Mouse (Mus musculus): ENCODE results near the gene Vmn2r83. TPM values are rescaled to one million over a fixed set of nuclear protein-coding genes. Genes with fewer than 3 reads are reported as not detected.

Gene Vmn2r83
- polyA plus RNA-seq, 1 experiment: not detected

GRCm38 (mm10) chr10:79535431-79535830, 66.9 kb downstream of the Vmn2r83 start:
- TF ChIP-seq CTCF (IDR thresholded peaks at IDR 0.05; ENCODE audit: insufficient read depth, low read length) (no peak), POLR2A (IDR thresholded peaks at IDR 0.05; ENCODE audit: borderline replicate concordance, extremely low read depth, low read depth, low read length) (no peak)
- DNase-seq: no peak
- 38% methylated on average over 1 of the region's 1 CpGs for WGBS
- H3K4me1 ChIP-seq (ENCODE audit: control insufficient read depth, insufficient read depth, low read length): no peaks in the 10 kb centered on the region; the same call in 1 of the 2 replicates
- no peak overlapping the region for H3K4me3 ChIP-seq (replicated peaks; ENCODE audit: extremely low read depth, low read depth, low read length)

DNA sequence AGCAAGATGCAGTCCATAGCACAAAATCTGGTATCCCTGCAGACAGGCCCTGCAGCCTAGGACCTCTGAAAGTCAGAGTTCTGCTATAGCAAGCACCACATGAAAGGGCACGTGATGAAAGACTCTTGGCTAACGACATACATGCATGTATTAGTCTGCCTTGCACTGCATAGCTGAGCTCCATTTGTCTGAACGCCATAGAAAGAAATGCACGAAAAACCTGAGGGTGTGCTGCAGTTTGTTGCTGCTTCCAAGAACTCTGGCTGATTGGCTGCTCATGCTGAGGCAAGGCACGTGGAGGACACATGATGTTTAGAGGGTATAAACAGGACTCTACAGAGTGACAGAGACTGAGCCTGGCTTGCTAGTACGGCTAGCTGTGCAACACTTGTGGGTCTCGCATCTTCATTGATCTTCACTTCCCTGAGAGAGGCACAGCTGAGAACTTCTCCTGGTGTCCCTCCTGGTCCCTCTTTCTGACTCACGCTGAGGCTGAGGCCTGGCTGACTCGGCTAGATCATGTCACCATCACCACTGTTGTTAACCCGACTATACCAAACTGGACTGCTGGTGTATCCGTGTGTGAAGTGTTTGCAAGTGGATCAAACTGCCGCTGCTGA, 68.0 kb downstream of the Vmn2r83 start:
- no peak for DNase-seq
- TF ChIP-seq POLR2A (IDR thresholded peaks at IDR 0.05; ENCODE audit: borderline replicate concordance, extremely low read depth, low read depth, low read length) (no peak), CTCF (IDR thresholded peaks at IDR 0.05; ENCODE audit: insufficient read depth, low read length) (no peak)
- 70% methylated on average over 12 of the region's 12 CpGs for WGBS
- Histone ChIP-seq H3K4me1 (ENCODE audit: control insufficient read depth, insufficient read depth, low read length) (no peaks in the 10 kb centered on the region; the same call in 1 of the 2 replicates), H3K4me3 (replicated peaks; ENCODE audit: extremely low read depth, low read depth, low read length) (no peak overlapping the region)

- DNase-seq: no peak
- Histone ChIP-seq H3K4me3 (replicated peaks; ENCODE audit: extremely low read depth, low read depth, low read length) (no peak overlapping the region), H3K4me1 (ENCODE audit: control insufficient read depth, insufficient read depth, low read length) (no peaks in the 10 kb centered on the region; the same call in 1 of the 2 replicates)
- no peak for TF ChIP-seq POLR2A (IDR thresholded peaks at IDR 0.05; ENCODE audit: borderline replicate concordance, extremely low read depth, low read depth, low read length)
- TF ChIP-seq CTCF (IDR thresholded peaks at IDR 0.05; ENCODE audit: insufficient read depth, low read length): no peak
- 92% methylated on average over 7 of the region's 7 CpGs for WGBS
These were observed 68.7 kb downstream of the Vmn2r83 start for GRCm38 (mm10) chr10:79537271-79537670.

DNA sequence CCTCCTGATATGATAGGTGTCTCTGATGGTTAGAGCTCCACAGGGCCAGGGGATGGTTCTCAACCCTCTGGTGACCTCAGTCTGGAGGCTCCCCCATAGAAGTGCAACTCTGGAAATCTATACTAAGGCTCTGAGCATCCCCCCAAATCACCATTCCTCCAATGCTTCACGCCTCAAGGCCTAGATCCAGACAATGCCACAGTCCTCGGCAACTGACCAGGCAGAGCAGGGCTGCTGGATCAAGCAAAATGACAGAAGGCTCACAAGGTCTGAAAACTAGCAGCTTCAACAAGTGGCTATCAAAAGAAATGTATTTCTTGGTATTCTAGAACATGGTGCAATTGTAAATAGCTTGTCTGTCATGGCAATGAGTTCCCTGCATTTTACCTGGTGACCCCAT, 69.2 kb downstream of the Vmn2r83 start:
- Histone ChIP-seq H3K4me3 (replicated peaks; ENCODE audit: extremely low read depth, low read depth, low read length) (no peak overlapping the region), H3K4me1 (ENCODE audit: control insufficient read depth, insufficient read depth, low read length) (no peaks in the 10 kb centered on the region; the same call in 1 of the 2 replicates)
- WGBS: 89% methylated on average over 2 of the region's 2 CpGs

GRCm38 (mm10) chr10:79538323-79538722, 69.8 kb downstream of the Vmn2r83 start:
- TF ChIP-seq CTCF (IDR thresholded peaks at IDR 0.05; ENCODE audit: insufficient read depth, low read length) (no peak), POLR2A (IDR thresholded peaks at IDR 0.05; ENCODE audit: borderline replicate concordance, extremely low read depth, low read depth, low read length) (no peak)
- WGBS: 82% methylated on average over 3 of the region's 3 CpGs
- DNase-seq: no peak
- no peaks in the 10 kb centered on the region; the same call in 1 of the 2 replicates for H3K4me1 ChIP-seq (ENCODE audit: control insufficient read depth, insufficient read depth, low read length)
- no peak overlapping the region for H3K4me3 ChIP-seq (replicated peaks; ENCODE audit: extremely low read depth, low read depth, low read length)

More for the DNA sequence above, 69.2 kb downstream of the Vmn2r83 start:
- TF ChIP-seq CTCF (IDR thresholded peaks at IDR 0.05; ENCODE audit: insufficient read depth, low read length) (no peak), POLR2A (IDR thresholded peaks at IDR 0.05; ENCODE audit: borderline replicate concordance, extremely low read depth, low read depth, low read length) (no peak)
- no peak for DNase-seq

- 34% methylated on average over 4 of the region's 4 CpGs for WGBS
- DNase-seq: no peak
- H3K4me3 ChIP-seq (replicated peaks; ENCODE audit: extremely low read depth, low read depth, low read length): no peak overlapping the region
- H3K4me1 ChIP-seq (ENCODE audit: control insufficient read depth, insufficient read depth, low read length): no peaks in the 10 kb centered on the region; the same call in 1 of the 2 replicates
- no peak for TF ChIP-seq POLR2A (IDR thresholded peaks at IDR 0.05; ENCODE audit: borderline replicate concordance, extremely low read depth, low read depth, low read length)
- TF ChIP-seq CTCF (IDR thresholded peaks at IDR 0.05; ENCODE audit: insufficient read depth, low read length): no peak
These were observed 70.3 kb downstream of the Vmn2r83 start for GRCm38 (mm10) chr10:79538873-79539272.

DNA sequence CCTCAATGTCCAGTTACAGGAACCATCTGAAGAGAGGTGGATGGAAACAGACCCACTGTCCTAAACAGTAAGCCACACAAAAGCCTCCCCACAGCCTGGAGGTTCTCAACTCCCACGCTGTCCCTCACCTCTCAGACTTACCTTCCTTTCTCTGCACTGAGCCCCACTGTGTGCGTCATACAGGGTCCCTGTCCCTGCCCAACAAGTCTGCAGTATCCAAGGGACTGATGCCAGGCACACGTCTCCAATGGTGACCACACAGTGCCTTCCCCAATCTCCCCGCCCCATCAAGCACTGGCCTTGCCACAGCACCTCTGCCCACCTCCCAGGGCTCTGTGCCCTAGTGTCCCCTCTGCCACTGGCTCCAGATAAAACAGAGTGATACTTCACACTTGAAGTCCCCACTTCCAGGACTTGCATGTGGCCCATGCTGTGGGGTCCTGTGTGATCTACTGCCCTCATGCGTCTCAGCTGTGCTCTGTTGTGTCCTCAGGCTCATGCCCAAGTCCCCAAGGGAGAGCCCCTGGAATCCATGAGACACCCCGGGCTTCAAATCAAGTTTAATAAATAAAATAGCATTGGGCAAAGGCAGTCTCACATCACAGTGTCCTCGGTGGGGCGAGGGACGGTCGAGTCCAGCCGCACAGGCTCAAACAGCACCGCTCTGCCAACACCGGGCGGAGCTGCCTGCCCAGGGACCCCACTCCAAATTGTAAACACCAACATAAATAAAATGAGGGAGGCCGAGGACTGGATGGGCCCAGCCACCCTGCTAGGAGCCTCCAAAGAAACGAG, 71.4 kb downstream of the Vmn2r83 start:
- DNase-seq: no peak
- H3K4me3 ChIP-seq (replicated peaks; ENCODE audit: extremely low read depth, low read depth, low read length): no peak overlapping the region
- H3K4me1 ChIP-seq (ENCODE audit: control insufficient read depth, insufficient read depth, low read length): no peaks in the 10 kb centered on the region; the same call in 1 of the 2 replicates
- WGBS: 92% methylated on average over 16 of the region's 16 CpGs
- no peak for TF ChIP-seq CTCF (IDR thresholded peaks at IDR 0.05; ENCODE audit: insufficient read depth, low read length)
- TF ChIP-seq POLR2A (IDR thresholded peaks at IDR 0.05; ENCODE audit: borderline replicate concordance, extremely low read depth, low read depth, low read length): no peak

DNA sequence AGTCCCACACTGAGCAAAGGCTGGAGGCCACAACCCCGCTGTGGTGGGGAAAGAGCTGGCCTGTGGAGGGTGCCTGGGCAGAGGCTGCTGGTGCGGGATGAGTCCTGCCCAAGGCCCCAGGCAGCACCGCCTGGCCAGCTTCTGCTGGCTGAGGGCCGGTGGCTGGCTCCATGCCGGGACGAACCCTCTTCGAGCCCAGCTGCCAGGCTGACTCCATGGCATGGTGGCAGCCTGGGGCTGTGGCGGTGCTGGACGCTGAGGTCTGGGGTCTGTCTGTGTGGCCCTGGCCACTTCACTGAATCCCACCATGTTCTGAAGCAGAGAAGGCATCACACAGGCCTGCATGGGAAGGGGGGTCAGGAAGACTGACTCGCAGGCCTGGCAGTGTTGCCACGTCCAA, 72.2 kb downstream of the Vmn2r83 start:
- H3K4me3 ChIP-seq (replicated peaks; ENCODE audit: extremely low read depth, low read depth, low read length): no peak overlapping the region
- 94% methylated on average over 11 of the region's 11 CpGs for WGBS
- DNase-seq: no peak
- no peaks in the 10 kb centered on the region; the same call in 1 of the 2 replicates for H3K4me1 ChIP-seq (ENCODE audit: control insufficient read depth, insufficient read depth, low read length)
- TF ChIP-seq POLR2A (IDR thresholded peaks at IDR 0.05; ENCODE audit: borderline replicate concordance, extremely low read depth, low read depth, low read length): no peak
- TF ChIP-seq CTCF (IDR thresholded peaks at IDR 0.05; ENCODE audit: insufficient read depth, low read length): no peak

DNA sequence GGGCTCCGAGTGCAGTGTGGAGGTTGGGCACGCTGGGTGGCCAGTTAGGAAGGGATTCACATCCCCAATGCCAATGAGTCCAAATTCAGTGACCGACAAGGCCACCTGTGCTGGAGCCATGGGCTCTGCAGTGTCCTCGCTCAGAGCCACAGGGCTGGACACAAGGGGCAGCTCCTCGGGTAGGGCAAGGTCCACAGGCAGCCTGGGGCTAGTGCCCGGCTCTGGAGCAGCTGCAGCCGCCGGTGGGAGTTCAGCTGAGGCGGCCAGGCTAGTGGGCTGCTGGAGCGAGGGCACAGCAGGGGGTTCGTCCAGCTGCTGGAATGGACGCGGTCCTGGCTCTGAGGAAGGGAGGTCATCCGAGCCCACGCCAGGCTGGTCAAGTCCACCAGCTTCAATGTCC, 73.0 kb downstream of the Vmn2r83 start:
- Histone ChIP-seq H3K4me3 (replicated peaks; ENCODE audit: extremely low read depth, low read depth, low read length) (no peak overlapping the region), H3K4me1 (ENCODE audit: control insufficient read depth, insufficient read depth, low read length) (no peaks in the 10 kb centered on the region; the same call in 1 of the 2 replicates)
- DNase-seq: no peak
- WGBS: 91% methylated on average over 15 of the region's 15 CpGs
- TF ChIP-seq POLR2A (IDR thresholded peaks at IDR 0.05; ENCODE audit: borderline replicate concordance, extremely low read depth, low read depth, low read length) (no peak), CTCF (IDR thresholded peaks at IDR 0.05; ENCODE audit: insufficient read depth, low read length) (no peak)
